Mouse (Mus musculus) heart, adult 2 months (tissue): ENCODE data around the gene H6pd. TPM values are rescaled to one million over a fixed set of nuclear protein-coding genes. Genes with fewer than 3 reads are reported as not detected.

Source experiments
- DNase-seq, 2 experiments: peaks; one replicate each; pipeline ENCODE4 v3.0.0; 2021
- H3K27ac ChIP-seq: fragments of 200-600 bp; 2 replicates; pipeline ENCODE4 v1.8.1; 2022
- H3K27me3 ChIP-seq: fragments of 200-500 bp; 2 replicates; pipeline ENCODE4 v1.6.1; 2012; ENCODE audit warnings: mild to moderate bottlenecking, low read length, inconsistent platforms, mixed read lengths; ENCODE audit not compliant: control insufficient read depth, insufficient read depth
- H3K36me3 ChIP-seq: fragments of 200-500 bp; 2 replicates; pipeline ENCODE4 v1.6.1; 2012; ENCODE audit warnings: low read length, inconsistent platforms; ENCODE audit not compliant: control insufficient read depth, insufficient read depth
- H3K4me1 ChIP-seq: fragments of 200-500 bp; 2 replicates; pipeline ENCODE4 v1.6.1; 2011; ENCODE audit warnings: low read length; ENCODE audit not compliant: control insufficient read depth, insufficient read depth
- H3K4me3 ChIP-seq: fragments of 200-600 bp; 2 replicates; pipeline ENCODE4 v1.8.1; 2022
- H3K79me2 ChIP-seq: fragments of 200-500 bp; replicated peaks from 2 replicates; pipeline ENCODE4 v1.6.1; 2012; ENCODE audit warnings: mild to moderate bottlenecking, inconsistent platforms, low read length, moderate library complexity, mixed read lengths; ENCODE audit not compliant: control insufficient read depth, insufficient read depth
- H3K9ac ChIP-seq: fragments of 200-500 bp; 2 replicates; pipeline ENCODE4 v1.6.1; 2012; ENCODE audit warnings: low read depth, mild to moderate bottlenecking, control low read depth, inconsistent platforms, low read length, mixed read lengths
- CTCF ChIP-seq: fragments of 200-600 bp; IDR thresholded peaks from 2 replicates; pipeline ENCODE4 v1.8.1; 2022; ENCODE audit warnings: antibody characterized with exemption, mild to moderate bottlenecking, moderate library complexity
- EP300 ChIP-seq: fragments of 200-500 bp; IDR thresholded peaks from 2 replicates; pipeline ENCODE4 v1.6.1; 2011; ENCODE audit warnings: low read depth, low read length, control low read depth; ENCODE audit not compliant: insufficient read depth
- POLR2A ChIP-seq: fragments of 200-500 bp; IDR thresholded peaks from 2 replicates; pipeline ENCODE4 v1.6.1; 2011; ENCODE audit warnings: mild to moderate bottlenecking, low read depth, low read length, control low read depth; ENCODE audit not compliant: insufficient read depth
- WGBS: fragments of 180-500 bp; shearing (Covaris S2); methylation state at CpG from one replicate; pipeline ENCODE4 v1.1.7; 2018; 5-methylcytosine and 5-hydroxymethylcytosine counted together
- intact Hi-C: fragments of 180-260 bp; cut with DNase I; formaldehyde crosslinking; loops from one replicate; pipeline ENCODE4 v1.15.1; 2025
- polyA plus RNA-seq: library from polyadenylated mRNA; depleted of rRNA; stranded (reverse); fragments of >200 nt; gene quantifications from 2 replicates; pipeline ENCODE4 v1.2.3, GENCODE M21; 2012
- total RNA-seq, 2 experiments: library from RNA; stranded (reverse); gene quantifications; 2 replicates each; pipeline ENCODE4 v1.2.3; 2021

The H6pd gene
- total and polyA plus RNA-seq, 3 experiments = 27.4 to 44.2 (median 39.0) TPM

- Histone ChIP-seq H3K27ac (no peak overlapping the region), H3K4me1 (peaks cover 38% of the 10 kb centered on the region), H3K27me3 (no peaks in the 10 kb centered on the region), H3K36me3 (no peaks in the 10 kb centered on the region), H3K4me3 (no peak overlapping the region), H3K9ac (no peak overlapping the region), H3K79me2 (no peaks in the 10 kb centered on the region; the same call in 1 of the 2 replicates)
- TF ChIP-seq POLR2A (no peak), CTCF (no peak), EP300 (no peak)
- intact Hi-C loops = no loop called here
- WGBS = 90% methylated on average over 9 of the region's 9 CpGs
- DNase-seq = no peak
These were observed 63.6 kb downstream of the H6pd start for GRCm38 (mm10) chr4:149945194-149945593.

DNA sequence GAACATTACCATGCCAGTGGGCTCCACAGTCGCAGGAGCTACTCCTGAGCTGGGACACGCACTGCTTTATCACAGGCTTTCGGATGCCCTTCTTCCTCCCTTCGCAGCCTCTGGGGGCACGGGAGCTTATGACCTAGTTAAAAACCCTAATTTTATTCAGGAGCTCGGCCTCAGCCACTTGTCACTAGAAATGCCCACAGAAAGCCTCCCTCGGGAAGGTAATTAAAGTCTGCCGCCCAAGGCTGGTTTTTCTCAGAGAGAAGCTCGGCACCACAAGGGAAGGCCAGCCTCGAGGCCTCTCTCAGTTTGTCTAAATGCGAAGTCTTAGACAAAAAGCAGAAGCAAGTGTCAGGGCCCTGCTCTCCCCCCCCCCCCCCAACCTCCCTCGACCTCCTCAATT lies 64.6 kb downstream of the H6pd start:
- DNase-seq = no peak
- Histone ChIP-seq H3K9ac (no peak overlapping the region), H3K79me2 (no peaks in the 10 kb centered on the region; the same call in 1 of the 2 replicates), H3K36me3 (no peaks in the 10 kb centered on the region), H3K4me1 (peaks cover 36% of the 10 kb centered on the region), H3K27me3 (no peaks in the 10 kb centered on the region), H3K4me3 (no peak overlapping the region), H3K27ac (no peak overlapping the region)
- intact Hi-C loops = no loop called here
- WGBS = 65% methylated on average over 12 of the region's 12 CpGs
- no peak for TF ChIP-seq CTCF
- TF ChIP-seq EP300 = no peak
- no peak for TF ChIP-seq POLR2A

DNA sequence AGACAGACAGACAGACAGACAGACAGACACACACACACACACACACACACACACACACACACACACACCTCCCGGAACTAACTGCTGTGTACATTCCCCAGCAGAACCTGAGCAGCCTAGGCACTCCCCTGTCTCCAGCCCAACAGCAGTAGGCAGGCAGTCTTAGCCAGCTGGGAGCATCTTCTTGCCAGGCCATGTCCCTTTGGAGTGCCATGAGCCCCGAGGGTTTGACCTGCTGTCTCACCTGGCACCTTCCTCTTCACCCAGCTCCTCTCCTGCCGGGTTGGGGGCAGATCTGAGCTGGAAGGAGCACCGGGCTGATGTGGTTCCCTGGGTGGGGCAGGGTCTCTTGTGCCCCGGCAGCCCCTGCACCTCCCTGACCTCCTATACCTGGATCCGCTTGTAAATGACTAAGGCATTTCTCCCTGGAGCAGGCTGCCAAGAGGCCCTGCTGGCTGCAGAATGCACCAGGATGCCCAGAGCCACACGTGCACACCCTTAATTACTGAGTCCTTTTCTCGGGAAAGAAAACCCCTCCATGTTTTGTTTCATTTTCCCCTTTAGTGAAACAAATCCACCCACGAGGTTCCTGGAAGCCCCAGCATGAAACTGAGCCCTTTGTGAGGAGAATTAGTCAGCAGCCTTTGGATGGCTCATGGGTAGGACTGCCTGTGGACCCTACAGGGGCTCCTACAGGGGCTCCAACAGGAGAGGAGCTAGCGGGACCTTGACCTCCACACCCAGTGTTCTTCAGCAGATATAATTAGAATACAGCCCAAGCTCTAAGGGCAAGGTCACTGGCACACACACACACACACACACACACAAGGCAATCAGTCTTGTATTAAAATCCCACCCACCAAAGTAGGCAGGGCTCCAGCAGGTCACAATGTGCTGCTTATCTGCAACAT lies 65.7 kb downstream of the H6pd start:
- Histone ChIP-seq H3K27ac (peak overlapping the region; percentile 23), H3K9ac (no peak overlapping the region), H3K36me3 (no peaks in the 10 kb centered on the region), H3K4me3 (no peak overlapping the region), H3K79me2 (peaks cover 2% of the 10 kb centered on the region; the same call in 1 of the 2 replicates), H3K27me3 (no peaks in the 10 kb centered on the region), H3K4me1 (peaks cover 31% of the 10 kb centered on the region)
- intact Hi-C loops = no loop called here
- no peak for TF ChIP-seq CTCF
- TF ChIP-seq EP300 = no peak
- no peak for TF ChIP-seq POLR2A
- 37% methylated on average over 10 of the region's 10 CpGs for WGBS
- DNase-seq = no peak

- intact Hi-C loops = no loop called here
- Histone ChIP-seq H3K36me3 (no peaks in the 10 kb centered on the region), H3K4me3 (no peak overlapping the region), H3K79me2 (peaks cover 2% of the 10 kb centered on the region; the same call in 1 of the 2 replicates), H3K27me3 (no peaks in the 10 kb centered on the region), H3K27ac (peak overlapping the region; percentile 4; the same call in 1 of the 2 replicates), H3K4me1 (peaks cover 26% of the 10 kb centered on the region), H3K9ac (no peak overlapping the region)
- peak in 1 of 2 experiments; percentile 63 for DNase-seq
- WGBS = 38% methylated on average over 18 of the region's 18 CpGs
- TF ChIP-seq EP300 (peak; percentile 90), CTCF (no peak), POLR2A (peak; percentile 38; the same call in 1 of the 2 replicates)
These were observed 67.6 kb downstream of the H6pd start for GRCm38 (mm10) chr4:149941067-149941755.

DNA sequence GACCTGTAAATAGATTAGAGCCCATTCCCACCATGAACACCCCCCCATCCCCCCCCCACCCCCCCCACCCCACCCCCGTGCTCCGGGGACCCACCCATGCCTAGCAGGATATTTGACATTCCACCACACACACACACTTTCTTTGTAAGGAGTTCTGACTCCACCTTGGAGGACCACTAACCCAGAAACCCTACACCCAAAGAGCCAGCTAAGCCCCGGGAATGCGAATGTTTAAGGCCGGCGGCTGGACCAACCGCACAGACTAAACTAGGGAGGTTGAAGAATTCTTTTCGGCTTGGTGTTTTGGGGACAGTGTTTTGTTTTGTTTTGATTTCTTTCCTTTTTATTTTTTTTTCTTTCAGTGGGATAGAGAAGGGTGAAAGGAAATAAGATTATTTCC lies 70.1 kb downstream of the H6pd start:
- Histone ChIP-seq H3K9ac (no peak overlapping the region), H3K36me3 (no peaks in the 10 kb centered on the region), H3K27me3 (no peaks in the 10 kb centered on the region), H3K79me2 (peaks cover 4% of the 10 kb centered on the region; the same call in 1 of the 2 replicates), H3K4me1 (peaks cover 24% of the 10 kb centered on the region), H3K4me3 (no peak overlapping the region), H3K27ac (no peak overlapping the region)
- no peak for TF ChIP-seq POLR2A
- 65% methylated on average over 8 of the region's 8 CpGs for WGBS
- DNase-seq = no peak
- intact Hi-C loops = no loop called here

GRCm38 (mm10) chr4:149936921-149937320 lies 71.9 kb downstream of the H6pd start:
- H3K27me3 ChIP-seq = no peaks in the 10 kb centered on the region
- H3K79me2 ChIP-seq = peaks cover 4% of the 10 kb centered on the region; the same call in 1 of the 2 replicates
- H3K4me3 ChIP-seq = no peak overlapping the region
- no peaks in the 10 kb centered on the region for H3K36me3 ChIP-seq
- H3K4me1 ChIP-seq = peaks cover 19% of the 10 kb centered on the region
- 47% methylated on average over 5 of the region's 5 CpGs for WGBS
- no peak overlapping the region for H3K9ac ChIP-seq
- intact Hi-C loops = loop anchor here (2.0 kb wide), 1 partner anchor 46 kb away; no protein-coding TSS in a partner anchor
- H3K27ac ChIP-seq = no peak overlapping the region; the same call in 1 of the 2 replicates
- peak in 1 of 2 experiments; percentile 47 for DNase-seq
- no peak for TF ChIP-seq CTCF
- TF ChIP-seq EP300 = 0 out of 2 replicates have a peak, but pooled peaks have one; percentile 46
